Mouse (Mus musculus) lung, postnatal 0 days (tissue): Measurements from ENCODE around the gene Thrb.

Experiments used
- CTCF ChIP-seq: IDR thresholded peaks from 2 replicates; pipeline ENCODE4 v1.5.1; 2016; ENCODE audit warnings: antibody characterized with exemption, mild to moderate bottlenecking
- EP300 ChIP-seq: IDR thresholded peaks from 2 replicates; pipeline ENCODE4 v1.6.1; 2016; ENCODE audit warnings: antibody characterized with exemption, mild to moderate bottlenecking, control low read depth

DNA sequence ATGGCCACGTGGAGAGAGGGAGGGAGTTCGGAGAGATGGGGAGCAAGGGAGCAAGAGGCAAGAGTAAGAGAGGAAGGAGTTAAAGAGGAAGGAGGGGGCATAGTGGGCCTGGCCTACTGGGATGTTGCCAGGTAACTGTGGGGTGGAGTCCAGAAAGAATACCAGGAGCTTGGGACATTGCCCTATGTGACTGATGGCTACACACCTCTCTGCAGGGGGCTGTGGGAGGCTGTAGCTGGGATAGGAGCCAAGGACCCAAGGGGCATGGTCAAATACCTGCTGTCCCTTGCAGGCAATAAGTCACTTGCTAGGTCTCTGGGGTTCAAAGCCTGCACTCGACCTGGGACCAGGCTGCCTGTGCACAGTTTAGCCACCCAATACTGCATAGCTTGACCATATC, 23.1 kb upstream of the Thrb start:
- no peak for TF ChIP-seq CTCF
- TF ChIP-seq EP300: no peak
